Mouse (Mus musculus): Measurements from ENCODE around the gene Ppargc1a. TPM values are rescaled to one million over a fixed set of nuclear protein-coding genes. Genes with fewer than 3 reads are reported as not detected.
A peak's percentile ranks its signal among the peaks of the same experiment; 100 is the strongest.

The Ppargc1a gene
- polyA plus RNA-seq, 1 experiment = 9.3 TPM

DNA sequence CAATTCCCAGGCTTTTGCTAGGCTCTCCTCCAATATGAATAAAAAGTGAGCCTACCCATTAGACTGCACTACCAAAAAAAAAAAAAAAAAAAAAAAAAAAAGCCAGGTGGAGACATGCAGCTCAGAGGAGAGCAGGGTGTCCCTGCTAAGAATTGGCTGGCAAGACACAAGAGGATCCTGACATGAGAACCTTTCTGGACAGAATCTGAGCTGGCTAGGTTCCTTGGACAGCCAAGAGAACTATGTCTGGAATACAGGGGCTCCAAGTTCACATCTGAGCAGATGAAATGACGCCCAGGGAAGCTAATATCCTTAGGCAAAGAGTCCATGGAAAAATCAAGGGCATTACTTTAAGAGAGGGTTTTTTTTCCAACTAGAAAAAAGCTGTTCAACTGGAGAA, 33.1 kb downstream of the Ppargc1a start:
- no peak for DNase-seq (ENCODE audit: low read depth)
- TF ChIP-seq CTCF (IDR thresholded peaks at IDR 0.05; ENCODE audit: borderline replicate concordance, extremely low read depth, insufficient read depth, insufficient read length) (no peak), POLR2A (IDR thresholded peaks at IDR 0.05; ENCODE audit: borderline replicate concordance, extremely low read depth, insufficient read depth, insufficient read length, poor library complexity, severe bottlenecking) (no peak)

- no peak for DNase-seq (ENCODE audit: low read depth)
- TF ChIP-seq CTCF (IDR thresholded peaks at IDR 0.05; ENCODE audit: borderline replicate concordance, extremely low read depth, insufficient read depth, insufficient read length) (no peak), POLR2A (IDR thresholded peaks at IDR 0.05; ENCODE audit: borderline replicate concordance, extremely low read depth, insufficient read depth, insufficient read length, poor library complexity, severe bottlenecking) (no peak)
These were observed 36.2 kb downstream of the Ppargc1a start for GRCm38 (mm10) chr5:51531286-51531685.

DNA sequence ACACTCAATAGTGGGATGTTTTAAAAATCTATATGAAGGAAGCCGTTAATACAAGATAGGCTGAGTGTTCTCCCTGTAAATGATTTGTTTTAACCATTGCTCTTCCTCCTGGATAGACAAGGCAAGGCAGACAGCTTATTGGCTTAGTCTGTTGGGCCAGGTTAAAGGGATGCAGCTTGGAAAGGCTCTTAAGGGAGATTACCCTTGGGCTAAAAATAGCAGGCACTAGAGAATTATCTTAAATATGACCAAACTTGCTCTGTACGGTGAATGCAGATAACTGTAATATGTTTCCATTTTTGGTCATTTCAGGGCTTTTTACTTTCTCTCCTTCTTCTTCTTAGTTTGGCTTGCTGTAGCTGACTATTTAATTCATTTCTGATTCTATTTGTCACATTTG, 38.1 kb downstream of the Ppargc1a start:
- TF ChIP-seq POLR2A (IDR thresholded peaks at IDR 0.05; ENCODE audit: borderline replicate concordance, extremely low read depth, insufficient read depth, insufficient read length, poor library complexity, severe bottlenecking) (no peak), CTCF (IDR thresholded peaks at IDR 0.05; ENCODE audit: borderline replicate concordance, extremely low read depth, insufficient read depth, insufficient read length) (no peak)
- DNase-seq (ENCODE audit: low read depth) = no peak

GRCm38 (mm10) chr5:51528165-51528498, 39.4 kb downstream of the Ppargc1a start:
- TF ChIP-seq POLR2A (IDR thresholded peaks at IDR 0.05; ENCODE audit: borderline replicate concordance, extremely low read depth, insufficient read depth, insufficient read length, poor library complexity, severe bottlenecking) (no peak), CTCF (IDR thresholded peaks at IDR 0.05; ENCODE audit: borderline replicate concordance, extremely low read depth, insufficient read depth, insufficient read length) (no peak)

DNA sequence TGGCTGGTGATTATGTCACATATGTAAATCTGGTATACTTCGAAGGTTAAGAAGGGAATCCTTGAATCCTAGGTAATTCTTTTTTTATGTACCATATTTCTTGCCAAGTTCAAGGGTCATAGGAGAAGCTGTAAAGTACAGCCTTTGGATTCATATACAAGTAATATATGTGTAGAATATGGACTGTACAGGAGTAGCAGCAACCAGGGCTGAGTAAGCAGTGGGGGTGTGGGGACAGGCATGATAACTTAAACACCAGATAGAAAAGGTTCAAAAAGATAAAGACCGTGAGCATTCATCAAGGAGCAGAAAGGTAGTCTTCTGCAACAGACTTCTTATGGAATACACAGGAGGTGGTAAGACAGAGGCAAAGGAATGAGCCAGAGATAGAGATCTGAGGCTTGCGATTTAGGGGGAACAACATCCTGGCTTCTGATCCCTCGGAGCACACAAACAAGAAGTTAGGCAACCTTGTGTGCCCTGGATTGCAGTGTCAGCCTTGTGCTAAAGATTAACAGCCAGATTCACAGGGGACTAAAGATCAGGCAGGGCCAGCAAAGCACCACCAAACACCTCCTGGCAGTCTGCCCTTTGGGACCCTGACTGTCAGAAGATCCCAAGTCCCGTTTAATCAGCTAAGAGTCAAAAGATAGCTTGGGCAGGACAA, 39.9 kb downstream of the Ppargc1a start:
- TF ChIP-seq CTCF (IDR thresholded peaks at IDR 0.05; ENCODE audit: borderline replicate concordance, extremely low read depth, insufficient read depth, insufficient read length) = no peak
- TF ChIP-seq POLR2A (IDR thresholded peaks at IDR 0.05; ENCODE audit: borderline replicate concordance, extremely low read depth, insufficient read depth, insufficient read length, poor library complexity, severe bottlenecking) = no peak
- DNase-seq (ENCODE audit: low read depth) = no peak

More at GRCm38 (mm10) chr5:51528165-51528498, 39.4 kb downstream of the Ppargc1a start:
- DNase-seq (ENCODE audit: low read depth) = no peak

- no peak for DNase-seq (ENCODE audit: low read depth)
- TF ChIP-seq CTCF (IDR thresholded peaks at IDR 0.05; ENCODE audit: borderline replicate concordance, extremely low read depth, insufficient read depth, insufficient read length) = no peak
- no peak for TF ChIP-seq POLR2A (IDR thresholded peaks at IDR 0.05; ENCODE audit: borderline replicate concordance, extremely low read depth, insufficient read depth, insufficient read length, poor library complexity, severe bottlenecking)
These were observed 41.7 kb downstream of the Ppargc1a start for GRCm38 (mm10) chr5:51525858-51526257.

DNA sequence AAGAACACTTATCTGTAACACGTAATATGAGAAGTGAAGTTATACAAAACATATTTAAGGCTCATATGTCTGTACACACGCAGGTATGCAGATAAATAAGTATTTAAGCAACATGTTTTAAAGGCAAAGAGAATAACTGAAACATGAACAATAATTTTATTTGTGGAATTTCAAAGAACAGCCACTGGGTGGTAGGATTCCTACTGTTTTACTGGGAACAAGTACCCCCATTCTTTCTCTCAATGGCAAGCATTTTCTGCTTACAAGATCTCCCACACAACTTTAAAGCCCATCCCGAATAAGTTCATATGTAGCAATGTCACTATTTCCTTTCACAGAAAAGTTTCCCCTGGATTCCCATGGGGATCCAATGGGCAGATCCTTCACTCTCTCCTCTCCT, 46.7 kb downstream of the Ppargc1a start:
- peak; percentile 47 for DNase-seq (ENCODE audit: low read depth)
- TF ChIP-seq CTCF (IDR thresholded peaks at IDR 0.05; ENCODE audit: borderline replicate concordance, extremely low read depth, insufficient read depth, insufficient read length) (no peak), POLR2A (IDR thresholded peaks at IDR 0.05; ENCODE audit: borderline replicate concordance, extremely low read depth, insufficient read depth, insufficient read length, poor library complexity, severe bottlenecking) (no peak)

- TF ChIP-seq CTCF (IDR thresholded peaks at IDR 0.05; ENCODE audit: borderline replicate concordance, extremely low read depth, insufficient read depth, insufficient read length) = no peak
- TF ChIP-seq POLR2A (IDR thresholded peaks at IDR 0.05; ENCODE audit: borderline replicate concordance, extremely low read depth, insufficient read depth, insufficient read length, poor library complexity, severe bottlenecking) = no peak
- DNase-seq (ENCODE audit: low read depth) = no peak
These were observed 49.9 kb downstream of the Ppargc1a start for GRCm38 (mm10) chr5:51517440-51518187.

DNA sequence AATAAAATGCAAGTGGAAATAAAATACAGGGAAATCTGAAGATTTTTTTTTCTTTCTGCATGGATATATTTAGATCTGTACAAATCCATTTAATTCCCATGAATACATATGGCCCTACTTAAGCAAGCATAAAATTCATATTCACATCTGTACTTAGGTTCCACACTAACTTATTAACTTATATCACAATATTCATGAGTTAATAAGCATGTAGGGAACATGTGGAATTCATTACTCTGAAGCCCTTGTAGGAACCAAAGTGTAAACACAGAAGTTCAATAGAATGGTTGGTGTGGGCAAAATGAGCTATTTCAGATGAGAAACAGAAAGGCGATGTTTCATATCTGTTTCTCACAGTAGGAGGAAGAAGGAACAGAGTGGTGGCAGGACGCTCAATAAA, 62.9 kb downstream of the Ppargc1a start:
- no peak for DNase-seq (ENCODE audit: low read depth)
- TF ChIP-seq POLR2A (IDR thresholded peaks at IDR 0.05; ENCODE audit: borderline replicate concordance, extremely low read depth, insufficient read depth, insufficient read length, poor library complexity, severe bottlenecking) (no peak), CTCF (IDR thresholded peaks at IDR 0.05; ENCODE audit: borderline replicate concordance, extremely low read depth, insufficient read depth, insufficient read length) (no peak)

GRCm38 (mm10) chr5:51497910-51498517, 69.5 kb downstream of the Ppargc1a start:
- no peak for DNase-seq (ENCODE audit: low read depth)

DNA sequence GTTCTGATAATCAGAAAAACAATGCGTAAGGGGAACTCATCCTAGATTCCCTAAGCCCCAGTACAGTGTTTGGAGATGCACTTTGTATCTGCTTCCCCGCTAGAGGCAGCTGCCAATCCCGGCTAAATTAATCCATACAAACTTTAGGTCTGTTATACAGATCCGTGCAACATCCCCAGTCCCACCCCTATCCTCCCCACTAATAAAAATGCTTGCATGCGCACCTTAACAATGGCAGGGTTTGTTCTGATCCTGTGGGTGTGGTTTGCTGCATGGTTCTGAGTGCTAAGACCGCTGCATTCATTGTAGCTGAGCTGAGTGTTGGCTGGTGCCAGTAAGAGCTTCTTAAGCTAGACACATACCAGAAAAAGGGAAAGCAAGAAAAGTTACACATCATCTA, 72.1 kb downstream of the Ppargc1a start:
- peak; percentile 65 for DNase-seq (ENCODE audit: low read depth)
- TF ChIP-seq POLR2A (IDR thresholded peaks at IDR 0.05; ENCODE audit: borderline replicate concordance, extremely low read depth, insufficient read depth, insufficient read length, poor library complexity, severe bottlenecking) = no peak
- no peak for TF ChIP-seq CTCF (IDR thresholded peaks at IDR 0.05; ENCODE audit: borderline replicate concordance, extremely low read depth, insufficient read depth, insufficient read length)

More at GRCm38 (mm10) chr5:51497910-51498517, 69.5 kb downstream of the Ppargc1a start:
- no peak for TF ChIP-seq CTCF (IDR thresholded peaks at IDR 0.05; ENCODE audit: borderline replicate concordance, extremely low read depth, insufficient read depth, insufficient read length)
- TF ChIP-seq POLR2A (IDR thresholded peaks at IDR 0.05; ENCODE audit: borderline replicate concordance, extremely low read depth, insufficient read depth, insufficient read length, poor library complexity, severe bottlenecking) = no peak

Data from brain, embryonic 14.5 days (tissue).